Mouse (Mus musculus): ENCODE measurements around the gene Myh14. TPM values are rescaled to one million over a fixed set of nuclear protein-coding genes. Genes with fewer than 3 reads are reported as not detected.

The Myh14 gene
- total and polyA plus RNA-seq, 3 experiments = 0.09 to 1.5 (median 0.60) TPM

DNA sequence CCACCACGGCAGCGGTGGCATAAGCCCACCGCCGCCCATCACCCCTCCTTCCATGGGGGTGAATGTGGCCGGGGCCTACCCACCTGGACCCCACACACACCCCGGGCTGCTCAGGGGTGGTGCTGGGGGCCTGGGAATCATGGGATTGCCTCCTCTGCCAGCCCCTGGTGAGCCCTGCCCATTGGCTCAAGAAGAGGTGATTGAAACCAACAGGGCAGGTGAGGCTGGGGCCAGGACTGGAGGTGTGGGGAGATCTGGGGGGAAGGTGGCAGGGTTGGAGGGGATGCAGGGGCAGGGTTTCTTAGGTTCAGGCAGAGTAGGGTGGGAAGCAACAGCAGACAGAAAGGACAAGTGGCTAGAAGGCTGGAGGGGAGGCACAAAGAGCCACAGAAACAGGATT, 74.6 kb downstream of the Myh14 start:
- Histone ChIP-seq H3K27me3 (replicated peaks) (peaks cover 10% of the 10 kb centered on the region), H3K9ac (ENCODE audit: insufficient read depth, low read depth) (no peak overlapping the region)
- in situ Hi-C loops (cut with MboI; ENCODE audit: low pct_ligation_motif_present, low pct_unique_long_range_greater_than_20kb, low sequenced_read_pairs) = no loop called here

DNA sequence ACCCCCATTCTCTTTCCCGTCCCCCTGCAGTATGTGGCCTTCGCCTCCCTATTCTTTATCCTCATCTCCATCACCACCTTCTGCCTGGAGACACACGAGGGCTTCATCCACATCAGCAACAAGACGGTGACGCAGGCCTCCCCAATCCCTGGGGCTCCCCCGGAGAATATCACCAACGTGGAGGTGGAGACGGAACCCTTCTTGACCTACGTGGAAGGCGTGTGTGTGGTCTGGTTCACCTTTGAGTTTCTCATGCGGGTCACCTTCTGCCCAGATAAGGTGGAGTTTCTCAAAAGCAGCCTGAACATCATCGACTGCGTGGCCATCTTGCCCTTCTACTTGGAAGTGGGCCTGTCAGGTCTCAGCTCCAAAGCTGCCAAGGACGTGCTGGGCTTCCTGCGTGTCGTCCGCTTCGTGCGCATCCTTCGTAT, 75.5 kb downstream of the Myh14 start:
- H3K27me3 ChIP-seq (replicated peaks) = peaks cover 10% of the 10 kb centered on the region
- peaks cover 7 to 39% of the 10 kb centered on the region in 2 experiments for H3K36me3 ChIP-seq (replicated peaks in 1 of 2; ENCODE audit: control insufficient read depth in 1 of 2, insufficient read depth in 1 of 2, low read length in 1 of 2)
- H3K9ac ChIP-seq (ENCODE audit: insufficient read depth, low read depth) = no peak overlapping the region
- no peak overlapping the region for H3K4me3 ChIP-seq (replicated peaks in 1 of 3; ENCODE audit: low read depth in 2 of 3, low read length in 2 of 3, poor library complexity in 1 of 3)
- H3K79me2 ChIP-seq (replicated peaks; ENCODE audit: control insufficient read depth, extremely low read depth, insufficient read depth, poor library complexity, severe bottlenecking) = 0 out of 2 replicates have a peak, but pooled peaks cover 2% of the 10 kb centered on the region
- dilution Hi-C loops (cut with MboI; ENCODE audit: extremely low pct_ligation_motif_present, extremely low pct_unique_long_range_greater_than_20kb, low sequenced_read_pairs) = no loop called here
- H3K9me3 ChIP-seq (replicated peaks; ENCODE audit: low read length) = no peaks in the 10 kb centered on the region
- in situ Hi-C loops (cut with MboI; ENCODE audit: low pct_ligation_motif_present, low pct_unique_long_range_greater_than_20kb, low sequenced_read_pairs) = no loop called here
- H3K4me2 ChIP-seq (ENCODE audit: insufficient read depth, low read depth, poor library complexity, severe bottlenecking) = no peak overlapping the region
- H3K4me1 ChIP-seq (ENCODE audit: control insufficient read depth in 1 of 2, insufficient read depth in 2 of 2) = peaks cover 6 to 18% of the 10 kb centered on the region in 2 experiments; a peak in 3 of 4 replicates
- DNase-seq (ENCODE audit: extremely low read depth) = no peak
- TF ChIP-seq MAZ (IDR thresholded peaks at IDR 0.05; ENCODE audit: low read depth, low read length) (no peak), SIN3A (IDR thresholded peaks at IDR 0.05; ENCODE audit: low read length) (no peak), NRF1 (IDR thresholded peaks at IDR 0.05; ENCODE audit: low read depth, low read length) (no peak), ZNF384 (IDR thresholded peaks at IDR 0.05; ENCODE audit: low read depth, low read length) (no peak), JUN (IDR thresholded peaks at IDR 0.05; ENCODE audit: insufficient read depth, low read depth, low read length) (no peak), MYC (IDR thresholded peaks at IDR 0.05; ENCODE audit: low read depth, low read length) (no peak), ZC3H11A (IDR thresholded peaks at IDR 0.05; ENCODE audit: low read depth, low read length) (no peak), POLR2A (IDR thresholded peaks at IDR 0.05; ENCODE audit: low read depth, low read length) (no peak), POLR2AphosphoS2 (IDR thresholded peaks at IDR 0.05; ENCODE audit: low read depth, low read length) (no peak)
- H3K27ac ChIP-seq (ENCODE audit: insufficient read depth, low read depth) = no peak overlapping the region

More for the DNA sequence above, 74.6 kb downstream of the Myh14 start:
- H3K4me3 ChIP-seq (replicated peaks in 1 of 3; ENCODE audit: low read depth in 2 of 3, low read length in 2 of 3, poor library complexity in 1 of 3) = no peak overlapping the region
- no peak for DNase-seq (ENCODE audit: extremely low read depth)
- TF ChIP-seq UBTF (IDR thresholded peaks at IDR 0.05; ENCODE audit: low read depth, low read length) (no peak), JUND (conservative IDR thresholded peaks at IDR 0.05; ENCODE audit: low read depth, low read length) (no peak), MXI1 (IDR thresholded peaks at IDR 0.05; ENCODE audit: low read depth, low read length) (no peak), RAD21 (IDR thresholded peaks at IDR 0.05; ENCODE audit: low read depth, low read length) (no peak), E2F4 (IDR thresholded peaks at IDR 0.05; ENCODE audit: insufficient replicate concordance, low read depth, low read length) (no peak)
- H3K9me3 ChIP-seq (replicated peaks; ENCODE audit: low read length) = no peaks in the 10 kb centered on the region
- H3K27ac ChIP-seq (ENCODE audit: insufficient read depth, low read depth) = no peak overlapping the region
- H3K4me2 ChIP-seq (ENCODE audit: insufficient read depth, low read depth, poor library complexity, severe bottlenecking) = no peak overlapping the region
- H3K36me3 ChIP-seq (replicated peaks in 1 of 2; ENCODE audit: control insufficient read depth in 1 of 2, insufficient read depth in 1 of 2, low read length in 1 of 2) = peaks cover 7 to 42% of the 10 kb centered on the region in 2 experiments
- peaks cover 6 to 16% of the 10 kb centered on the region in 2 experiments; a peak in 3 of 4 replicates for H3K4me1 ChIP-seq (ENCODE audit: control insufficient read depth in 1 of 2, insufficient read depth in 2 of 2)
- dilution Hi-C loops (cut with MboI; ENCODE audit: extremely low pct_ligation_motif_present, extremely low pct_unique_long_range_greater_than_20kb, low sequenced_read_pairs) = no loop called here
- H3K79me2 ChIP-seq (replicated peaks; ENCODE audit: control insufficient read depth, extremely low read depth, insufficient read depth, poor library complexity, severe bottlenecking) = 0 out of 2 replicates have a peak, but pooled peaks cover 2% of the 10 kb centered on the region

DNA sequence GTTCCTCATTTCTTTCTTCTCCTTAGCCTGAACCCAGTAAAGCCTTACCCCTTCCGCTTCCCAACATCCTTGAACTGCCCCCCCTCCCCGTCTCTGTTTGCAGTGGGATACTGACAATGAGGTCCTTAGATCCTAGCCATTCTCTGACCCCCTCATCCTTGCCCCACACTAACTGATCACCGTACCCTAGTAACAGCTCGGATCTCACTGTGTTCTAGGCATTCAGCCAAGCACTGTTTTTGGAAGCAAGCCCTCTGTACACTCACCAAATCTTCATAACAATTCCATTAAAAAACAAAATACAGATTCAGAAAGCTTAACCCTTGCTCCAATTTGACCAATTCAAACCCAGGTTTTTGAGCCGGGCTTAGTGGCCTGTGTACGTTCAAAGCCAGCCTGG, 76.4 kb downstream of the Myh14 start:
- in situ Hi-C loops (cut with MboI; ENCODE audit: low pct_ligation_motif_present, low pct_unique_long_range_greater_than_20kb, low sequenced_read_pairs) = no loop called here
- H3K27ac ChIP-seq (ENCODE audit: insufficient read depth, low read depth) = no peak overlapping the region
- H3K9me3 ChIP-seq (replicated peaks; ENCODE audit: low read length) = no peaks in the 10 kb centered on the region
- H3K79me2 ChIP-seq (replicated peaks; ENCODE audit: control insufficient read depth, extremely low read depth, insufficient read depth, poor library complexity, severe bottlenecking) = 0 out of 2 replicates have a peak, but pooled peaks cover 2% of the 10 kb centered on the region
- dilution Hi-C loops (cut with MboI; ENCODE audit: extremely low pct_ligation_motif_present, extremely low pct_unique_long_range_greater_than_20kb, low sequenced_read_pairs) = no loop called here
- H3K27me3 ChIP-seq (replicated peaks) = peaks cover 10% of the 10 kb centered on the region
- H3K9ac ChIP-seq (ENCODE audit: insufficient read depth, low read depth) = no peak overlapping the region
- peaks cover 7 to 37% of the 10 kb centered on the region in 2 experiments for H3K36me3 ChIP-seq (replicated peaks in 1 of 2; ENCODE audit: control insufficient read depth in 1 of 2, insufficient read depth in 1 of 2, low read length in 1 of 2)
- no peak for DNase-seq (ENCODE audit: extremely low read depth)
- no peak overlapping the region for H3K4me2 ChIP-seq (ENCODE audit: insufficient read depth, low read depth, poor library complexity, severe bottlenecking)
- H3K4me1 ChIP-seq (ENCODE audit: control insufficient read depth in 1 of 2, insufficient read depth in 2 of 2) = peaks cover 12 to 26% of the 10 kb centered on the region in 2 experiments
- TF ChIP-seq POLR2AphosphoS2 (IDR thresholded peaks at IDR 0.05; ENCODE audit: low read depth, low read length) (no peak), MYC (IDR thresholded peaks at IDR 0.05; ENCODE audit: low read depth, low read length) (no peak), MAX (IDR thresholded peaks at IDR 0.05; ENCODE audit: low read length) (no peak), ZKSCAN1 (IDR thresholded peaks at IDR 0.05; ENCODE audit: borderline replicate concordance, low read depth, low read length) (no peak), GABPA (IDR thresholded peaks at IDR 0.05; ENCODE audit: insufficient replicate concordance, low read depth, low read length) (no peak), MAZ (IDR thresholded peaks at IDR 0.05; ENCODE audit: low read depth, low read length) (no peak), NRF1 (IDR thresholded peaks at IDR 0.05; ENCODE audit: low read depth, low read length) (no peak), USF1 (IDR thresholded peaks at IDR 0.05; ENCODE audit: low read depth, low read length) (no peak), NELFE (IDR thresholded peaks at IDR 0.05; ENCODE audit: low read depth, low read length) (no peak), SMC3 (IDR thresholded peaks at IDR 0.05; ENCODE audit: low read depth, low read length) (no peak)
- H3K4me3 ChIP-seq (replicated peaks in 1 of 3; ENCODE audit: low read depth in 2 of 3, low read length in 2 of 3, poor library complexity in 1 of 3) = no peak overlapping the region

All from CH12.LX (cell line).